Mouse (Mus musculus) layer of hippocampus, adult 9-10 months (tissue): ENCODE measurements at regions not wholly inside any gene's neighbourhood (a gene's known extent, or its start where the extent isn't known, plus 50 kb on each side); places are given as distances from the start of the nearest gene placed in this dataset.
A peak's percentile ranks its signal among the peaks of the same experiment; 100 is the strongest.
"Not testable (repeated sequence)": the region's sequence is repeated elsewhere in the genome, so short reads cannot be mapped to it uniquely, and the experiment has no call there.

Experiments used
- DNase-seq: peaks from one replicate; pipeline ENCODE4 v3.0.0; 2022; ENCODE audit warnings: low spot score

DNA sequence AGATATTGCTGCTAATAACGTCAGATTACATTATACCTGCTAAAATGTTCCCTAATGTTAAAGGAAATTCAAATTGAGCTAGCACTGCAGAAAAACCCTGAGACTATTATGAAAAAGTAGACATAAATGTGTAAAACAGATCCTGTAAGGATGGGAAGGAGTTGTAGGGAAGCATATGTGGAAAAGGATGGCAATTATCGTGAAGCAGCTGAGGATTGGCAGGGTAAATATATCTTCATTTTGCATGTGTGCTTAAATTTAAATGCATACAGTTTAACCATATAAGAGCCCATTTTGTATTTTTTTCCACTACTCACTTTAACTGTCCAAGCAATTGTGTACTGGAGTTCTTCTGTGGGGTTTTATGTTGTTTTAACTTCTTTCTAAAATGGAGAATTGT is 1751.9 kb downstream of the Cntnap5b start:
- DNase-seq: no peak

DNA sequence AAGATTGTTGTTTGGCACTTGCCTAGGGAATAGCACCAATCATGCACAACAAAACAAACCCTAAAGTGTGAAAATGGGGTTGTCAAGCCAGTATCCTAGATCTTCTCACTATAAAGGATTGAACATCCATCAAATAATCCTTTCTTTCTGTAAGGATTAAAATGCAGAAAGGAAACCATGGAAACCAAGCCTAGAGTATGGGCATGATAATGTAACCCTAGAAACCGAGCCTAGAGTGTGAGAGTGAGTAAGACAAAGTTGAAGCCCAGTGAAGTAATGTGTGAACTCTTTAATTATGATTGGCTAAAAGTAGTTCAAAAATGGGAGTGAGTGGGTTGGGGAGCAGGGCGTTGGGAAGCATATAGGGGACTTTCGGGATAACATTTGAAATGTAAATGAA is 1757.4 kb downstream of the Cntnap5b start:
- no peak for DNase-seq

DNA sequence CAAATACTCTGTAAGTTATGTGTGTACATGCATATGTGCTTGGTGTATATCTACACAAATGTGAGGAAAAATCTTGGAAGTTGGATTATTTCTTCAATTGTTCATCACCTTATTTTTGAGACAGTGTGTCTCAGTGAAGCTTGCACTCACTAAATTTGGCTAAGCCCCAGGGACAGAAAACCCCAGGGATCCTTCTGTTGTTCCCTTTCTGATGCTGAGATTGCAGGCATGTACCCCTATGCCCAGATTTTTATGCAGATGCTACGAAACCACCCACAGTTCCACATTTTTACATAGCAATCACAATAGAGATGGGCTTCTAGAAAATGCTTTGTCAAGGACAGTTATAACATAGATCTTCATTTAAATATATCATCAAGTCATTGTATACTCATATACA is 1799.7 kb downstream of the Cntnap5b start:
- peak; percentile 22 for DNase-seq

DNA sequence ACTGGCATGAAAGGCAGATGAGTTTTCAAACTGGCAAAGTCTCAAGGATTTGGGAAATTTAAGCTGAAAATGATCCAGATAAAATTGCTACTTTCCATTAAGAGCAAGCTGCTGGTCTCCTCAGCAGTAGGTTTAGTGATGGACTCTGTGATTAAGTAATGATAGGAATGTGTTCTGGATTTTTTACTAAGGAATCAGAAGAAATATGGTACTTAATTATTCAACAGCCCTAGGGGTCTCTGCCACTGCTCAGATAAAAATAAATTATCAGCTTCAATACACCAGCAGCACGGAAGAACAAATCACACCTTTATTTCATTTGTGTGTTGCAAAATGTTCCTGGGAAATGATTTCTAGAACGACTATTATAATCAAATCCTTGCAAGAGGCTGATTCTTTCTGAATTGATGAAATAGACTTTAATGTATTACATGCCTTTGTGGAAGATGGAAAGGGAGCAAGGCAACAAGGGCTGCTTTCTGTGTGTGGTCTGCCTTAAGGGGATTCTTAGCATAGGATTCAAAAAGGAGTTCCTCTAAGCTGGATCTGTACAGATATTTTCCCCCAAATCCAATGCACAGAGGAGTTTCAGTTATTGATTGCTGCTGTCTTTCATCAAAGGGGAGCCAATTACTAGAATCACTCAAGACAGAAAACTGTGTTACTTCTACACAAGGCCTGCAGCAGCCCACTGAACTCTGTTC is 1812.9 kb downstream of the Cntnap5b start:
- DNase-seq: no peak

DNA sequence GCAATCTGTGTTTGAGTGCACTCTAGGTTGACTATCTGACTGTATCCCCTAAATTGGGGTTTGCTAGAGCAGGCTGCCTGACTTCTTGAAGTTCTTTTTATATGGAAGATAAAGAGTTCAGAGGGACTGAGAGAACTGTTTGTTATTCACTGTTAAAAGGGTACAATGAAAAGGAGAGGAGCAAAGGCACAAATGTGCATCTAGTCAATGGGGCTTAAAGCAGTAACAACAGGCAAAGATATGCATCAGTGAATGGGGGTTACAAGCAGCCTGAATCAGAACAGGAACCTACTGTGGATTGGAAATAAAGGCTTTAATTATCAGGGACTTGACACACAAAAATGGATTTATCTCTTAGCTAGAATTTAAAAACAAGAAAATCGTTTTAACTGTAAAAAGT is 1855.9 kb downstream of the Cntnap5b start:
- DNase-seq: no peak

DNA sequence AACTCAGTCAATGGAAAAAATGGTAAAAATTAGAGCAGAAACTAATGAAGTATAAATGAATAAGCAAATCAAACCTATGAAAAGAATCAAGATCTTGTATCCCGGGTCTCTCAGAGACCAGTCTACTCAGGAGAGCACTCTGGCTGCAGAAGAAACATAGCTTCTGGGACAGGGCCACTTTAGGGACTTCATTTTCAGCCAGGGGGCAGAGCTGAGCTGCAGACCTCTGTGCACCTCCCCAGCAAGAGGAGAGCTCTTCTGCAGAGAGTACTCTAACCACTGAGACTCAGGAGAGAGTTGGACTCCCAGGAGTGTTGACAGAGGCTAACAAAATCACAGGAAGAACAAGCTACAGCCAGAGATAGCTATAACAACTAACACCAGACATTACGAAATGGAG is 1856.4 kb downstream of the Cntnap5b start:
- no peak for DNase-seq

DNA sequence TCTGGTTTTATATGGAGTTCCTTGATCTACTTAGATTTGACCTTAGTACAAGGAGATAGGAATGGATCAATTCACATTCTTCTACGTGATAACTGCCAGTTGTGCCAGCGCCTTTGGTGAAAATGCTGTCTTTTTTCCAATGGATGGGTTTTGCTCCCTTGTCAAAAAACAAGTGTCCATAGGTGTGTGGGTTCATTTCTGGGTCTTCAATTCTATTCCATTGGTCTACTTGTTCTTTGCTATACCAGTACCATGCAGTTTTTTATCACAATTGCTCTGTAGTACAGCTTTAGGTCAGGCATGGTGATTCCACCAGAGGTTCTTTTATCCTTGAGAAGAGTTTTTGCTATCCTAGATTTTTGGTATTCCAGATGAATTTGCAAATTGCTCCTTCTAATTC is 1891.7 kb downstream of the Cntnap5b start:
- DNase-seq: not testable (repeated sequence)

DNA sequence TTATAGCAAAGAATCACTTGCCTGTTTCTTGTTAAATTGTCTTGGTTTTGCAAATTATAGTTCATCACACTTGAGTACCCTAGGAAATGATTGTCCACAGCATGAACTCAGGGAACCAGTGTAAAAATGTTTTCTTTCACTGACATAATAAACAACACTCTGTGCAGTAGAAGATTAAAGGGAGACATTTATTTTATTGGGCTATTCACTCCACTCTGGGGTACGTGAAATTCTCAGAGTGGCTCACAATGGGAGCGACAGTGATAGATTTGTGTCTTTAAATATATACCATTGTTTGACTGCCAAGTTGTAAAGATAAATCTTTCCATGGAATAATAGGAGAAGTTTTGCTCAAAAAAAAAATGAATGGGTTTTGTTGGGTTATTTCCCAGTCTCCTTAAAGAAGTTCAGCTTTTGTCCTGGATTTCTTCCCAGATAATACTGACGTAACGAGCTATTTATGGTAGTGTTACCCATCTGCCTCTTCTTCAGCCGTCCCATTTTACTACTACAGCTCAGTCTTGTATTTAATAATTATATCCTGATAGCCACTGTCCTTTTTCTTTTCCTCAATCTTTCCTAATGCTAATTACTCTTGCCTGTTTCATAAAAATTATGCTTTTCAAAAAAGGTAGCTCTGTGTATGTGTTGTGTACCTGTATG is 1911.3 kb downstream of the Cntnap5b start:
- no peak for DNase-seq

DNA sequence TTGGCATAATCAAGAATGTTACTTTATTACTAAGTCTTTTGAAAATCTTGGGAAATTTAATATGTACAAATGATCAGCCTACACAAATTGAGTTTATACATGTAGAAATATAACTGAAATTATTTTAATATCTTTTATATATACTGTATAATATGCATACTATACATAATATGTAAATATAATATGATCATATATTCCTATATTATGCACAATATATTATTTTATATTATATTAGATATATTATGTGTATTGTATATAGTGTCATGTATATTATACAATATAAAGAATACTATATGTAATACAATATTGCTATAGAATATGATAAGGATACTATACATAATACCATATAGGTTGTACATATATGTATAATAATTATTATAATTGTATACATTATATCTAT is 1912.4 kb downstream of the Cntnap5b start:
- DNase-seq: no peak
